9 mouse cellular contexts compared by ENCODE assay signal in the genomic region with DNA sequence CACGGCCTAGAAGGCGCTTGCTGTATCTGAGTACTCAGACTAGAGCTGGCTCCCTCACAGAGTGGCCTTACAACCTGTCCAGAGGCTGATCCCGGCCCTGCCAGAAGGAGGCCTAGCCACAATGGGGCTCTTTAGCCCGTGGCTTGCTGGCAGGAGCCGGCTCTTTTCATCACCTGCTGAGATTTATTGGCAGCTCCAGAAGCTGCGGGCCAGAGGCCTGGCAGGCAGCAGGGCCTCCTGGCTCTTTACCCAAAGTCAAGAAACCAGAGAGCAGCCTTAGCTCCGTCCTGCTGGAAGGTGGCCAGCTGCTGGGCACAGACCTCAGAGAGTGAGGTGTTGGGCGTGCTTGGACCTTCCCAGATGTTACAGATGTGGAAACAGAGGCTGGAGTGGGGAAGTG. TPM values are rescaled to one million over a fixed set of nuclear protein-coding genes. Genes with fewer than 3 reads are reported as not detected.
A peak's percentile ranks its signal among the peaks of the same experiment; 100 is the strongest.
DNase-seq lines count a peak whose midpoint lies in the region; ATAC-seq and TF ChIP-seq lines count a peak whose summit lies in the region.
"Had no signal": no experiment of that assay in that cellular context is flagged by ENCODE, and none has a peak within 500 bp of the region (broad histone marks: within the 10 kb centered on the region; RNA-seq: fewer than 3 reads in every experiment).

No protein-coding gene starts in this region.

- POLR2A ChIA-PET in Patski (lab: Charles Lee), result no interaction called here

- peak; percentile 43 for DNase-seq in kidney, adult 18-20 months
- peak; percentile 33 for DNase-seq in Patski (ENCODE audit: low read depth, low spot score)
- DNase-seq in cerebellum, postnatal 4 days (ENCODE audit: low spot score in 2 of 2), result peak; percentile 41 to 73
- DNase-seq in hindbrain, embryonic 14.5 days (ENCODE audit: low spot score), result peak; percentile 58
- DNase-seq in lung, postnatal 4 days, result no peak
- DNase-seq in lung, adult 2 months, result no peak

- H3K9ac ChIP-seq in kidney, embryonic 14.5 days (ENCODE audit: low read depth, low read length), result no peak overlapping the region
- no peak overlapping the region for H3K9ac ChIP-seq in hindbrain, embryonic 14.5 days
- H3K9ac ChIP-seq in intestine, embryonic 16.5 days (ENCODE audit: low read depth, low read length), result no peak overlapping the region

- no peaks in the 10 kb centered on the region for H3K36me3 ChIP-seq in kidney, embryonic 14.5 days (ENCODE audit: control insufficient read depth, insufficient read depth, low read length)
- H3K36me3 ChIP-seq in hindbrain, embryonic 14.5 days (replicated peaks; ENCODE audit: control insufficient read depth, insufficient read depth), result no peaks in the 10 kb centered on the region
- no peaks in the 10 kb centered on the region for H3K36me3 ChIP-seq in intestine, embryonic 16.5 days (ENCODE audit: control insufficient read depth, insufficient read depth, low read length)

- H3K4me2 ChIP-seq in kidney, embryonic 14.5 days (replicated peaks; ENCODE audit: low read depth, low read length), result no peak overlapping the region
- H3K4me2 ChIP-seq in hindbrain, embryonic 14.5 days (replicated peaks), result no peak overlapping the region
- no peak overlapping the region for H3K4me2 ChIP-seq in intestine, embryonic 16.5 days (ENCODE audit: low read depth, low read length)

- CTCF ChIA-PET in Patski (lab: Charles Lee), result no interaction called here

- ATAC-seq in kidney, embryonic 14.5 days (ENCODE audit: low FRiP score, low TSS enrichment), result no peak
- peak; percentile 62 for ATAC-seq in Patski
- no peak for ATAC-seq in hindbrain, embryonic 14.5 days (ENCODE audit: low FRiP score)
- no peak for ATAC-seq in intestine, embryonic 16.5 days

- H3K27me3 ChIP-seq in kidney, embryonic 14.5 days (ENCODE audit: control insufficient read depth, insufficient read depth, low read length), result no peaks in the 10 kb centered on the region
- no peaks in the 10 kb centered on the region for H3K27me3 ChIP-seq in Patski
- no peaks in the 10 kb centered on the region for H3K27me3 ChIP-seq in hindbrain, embryonic 14.5 days (ENCODE audit: control insufficient read depth, insufficient read depth, low read length)
- H3K27me3 ChIP-seq in intestine, embryonic 16.5 days (replicated peaks; ENCODE audit: control insufficient read depth, insufficient read depth, low read length), result no peaks in the 10 kb centered on the region

- no peaks in the 10 kb centered on the region for H3K9me3 ChIP-seq in kidney, embryonic 14.5 days (ENCODE audit: control insufficient read depth, low read length)
- no peaks in the 10 kb centered on the region for H3K9me3 ChIP-seq in hindbrain, embryonic 14.5 days (ENCODE audit: control insufficient read depth, low read length)
- H3K9me3 ChIP-seq in intestine, embryonic 16.5 days (ENCODE audit: control insufficient read depth, low read length), result no peaks in the 10 kb centered on the region

- H3K27ac ChIP-seq in kidney, embryonic 14.5 days (ENCODE audit: low read depth, low read length), result no peak overlapping the region
- H3K27ac ChIP-seq in hindbrain, embryonic 14.5 days, result no peak overlapping the region
- H3K27ac ChIP-seq in intestine, embryonic 16.5 days (ENCODE audit: low read length), result no peak overlapping the region
- H3K27ac ChIP-seq: kidney, postnatal 0 days had no signal

- H3K4me1 ChIP-seq in kidney, embryonic 14.5 days (ENCODE audit: control insufficient read depth, insufficient read depth, low read length), result peaks cover 15% of the 10 kb centered on the region; the same call in 1 of the 2 replicates
- no peaks in the 10 kb centered on the region; the same call in 1 of the 2 replicates for H3K4me1 ChIP-seq in hindbrain, embryonic 14.5 days (replicated peaks; ENCODE audit: control insufficient read depth, insufficient read depth, low read length)
- H3K4me1 ChIP-seq in lung, adult 2 months (ENCODE audit: control insufficient read depth, insufficient read depth, low read length), result no peaks in the 10 kb centered on the region; the same call in 1 of the 2 replicates
- H3K4me1 ChIP-seq in intestine, embryonic 16.5 days (ENCODE audit: control insufficient read depth, insufficient read depth, low read length), result no peaks in the 10 kb centered on the region

- 34% methylated on average over 8 of the region's 8 CpGs for WGBS in kidney, embryonic 14.5 days
- WGBS in hindbrain, embryonic 14.5 days, result 35% methylated on average over 8 of the region's 8 CpGs
- WGBS in lung, adult 2 months, result 50% methylated on average over 8 of the region's 8 CpGs
- WGBS in intestine, embryonic 16.5 days, result 43% methylated on average over 8 of the region's 8 CpGs

- in situ Hi-C loops in Patski (cut with MboI; ENCODE audit: low pct_unique_long_range_greater_than_20kb), result no loop called here

- H3K4me3 ChIP-seq in kidney, embryonic 14.5 days (ENCODE audit: low read length), result no peak overlapping the region
- H3K4me3 ChIP-seq in hindbrain, embryonic 14.5 days (replicated peaks; ENCODE audit: low read length), result no peak overlapping the region
- no peak overlapping the region for H3K4me3 ChIP-seq in lung, adult 2 months (replicated peaks; ENCODE audit: extremely low read depth, low read depth, low read length)
- H3K4me3 ChIP-seq in intestine, embryonic 16.5 days (ENCODE audit: low read length), result no peak overlapping the region

- no peak for TF ChIP-seq POLR2A in lung, adult 2 months (IDR thresholded peaks at IDR 0.05; ENCODE audit: borderline replicate concordance, extremely low read depth, low read depth, low read length)

- no peak for TF ChIP-seq CTCF in Patski (IDR thresholded peaks at IDR 0.05)
- no peak for TF ChIP-seq CTCF in lung, adult 2 months (IDR thresholded peaks at IDR 0.05; ENCODE audit: insufficient read depth, low read length)

RNA-seq across cellular contexts. Expression of gene Laptm5, which starts 6.6 kb away (rescaled TPM):
- 19.7 and 29.5 TPM in 2 replicates for polyA plus RNA-seq in kidney, embryonic 14.5 days (2014; fragmentation: Nextera tagmentation; extraction: Ambion mirVana)
- not detected for polyA plus RNA-seq in Patski (2021)
- 35.2 and 37.4 TPM in 2 replicates for polyA plus RNA-seq in hindbrain, embryonic 14.5 days (2014; fragmentation: Nextera tagmentation; extraction: Ambion mirVana)
- polyA plus RNA-seq in lung, adult 2 months (2012; rRNA removed), result 258 and 317 TPM in 2 replicates
- polyA plus RNA-seq in intestine, embryonic 16.5 days (2015; fragmentation: Nextera tagmentation; extraction: Ambion mirVana), result 33.1 and 38.7 TPM in 2 replicates

RNA-seq across cellular contexts. Expression of gene Matn1, which starts 37.9 kb away (rescaled TPM):
- 0.41 and 0.44 TPM in 2 replicates for polyA plus RNA-seq in kidney, embryonic 14.5 days (2014; fragmentation: Nextera tagmentation; extraction: Ambion mirVana)
- polyA plus RNA-seq in Patski (2021), result not detected
- 0.43 TPM in 1 of 2 replicates, not detected in the other for polyA plus RNA-seq in hindbrain, embryonic 14.5 days (2014; fragmentation: Nextera tagmentation; extraction: Ambion mirVana)
- polyA plus RNA-seq in lung, adult 2 months (2012; rRNA removed), result 0.14 TPM in 1 of 2 replicates, not detected in the other
- not detected in 2 replicates for polyA plus RNA-seq in intestine, embryonic 16.5 days (2015; fragmentation: Nextera tagmentation; extraction: Ambion mirVana)

Comparison
In these comparisons a context has a peak if more than half of its experiments do, and no peak if none do; other contexts are left out.
1. DNase-seq: peak in kidney, adult 18-20 months (single experiment), Patski (single experiment), cerebellum, postnatal 4 days (2 of 2) and hindbrain, embryonic 14.5 days (single experiment); none in lung, postnatal 4 days (0 of 2) and lung, adult 2 months (single experiment).
2. RNA of gene Laptm5, which starts 6.6 kb away (polyA plus RNA-seq): 258 to 317 TPM in lung, adult 2 months, 33.1 to 38.7 TPM in intestine, embryonic 16.5 days, 35.2 to 37.4 TPM in hindbrain, embryonic 14.5 days and 19.7 to 29.5 TPM in kidney, embryonic 14.5 days; not detected in Patski (single experiment); every median in the first group is over 10 times any median in the second.